Mouse (Mus musculus) heart, postnatal 14 days (tissue): ENCODE data around the gene Nrg4. TPM values are rescaled to one million over a fixed set of nuclear protein-coding genes. Genes with fewer than 3 reads are reported as not detected.
"Not testable (repeated sequence)": the region's sequence is repeated elsewhere in the genome, so short reads cannot be mapped to it uniquely, and the experiment has no call there.

Experiments used
- DNase-seq, 2 experiments: peaks; one replicate each; pipeline ENCODE4 v3.0.0; 2021 to 2022
- intact Hi-C: fragments of 180-260 bp; cut with DNase I; formaldehyde crosslinking; loops from one replicate; pipeline ENCODE4 v1.15.1; 2025
- total RNA-seq, 2 experiments: library from RNA; stranded (reverse); gene quantifications; 2 replicates each; pipeline ENCODE4 v1.2.3; 2021

The Nrg4 gene
- total RNA-seq, 2 experiments from 2014 or later: 0.49 to 2.0 TPM

DNA sequence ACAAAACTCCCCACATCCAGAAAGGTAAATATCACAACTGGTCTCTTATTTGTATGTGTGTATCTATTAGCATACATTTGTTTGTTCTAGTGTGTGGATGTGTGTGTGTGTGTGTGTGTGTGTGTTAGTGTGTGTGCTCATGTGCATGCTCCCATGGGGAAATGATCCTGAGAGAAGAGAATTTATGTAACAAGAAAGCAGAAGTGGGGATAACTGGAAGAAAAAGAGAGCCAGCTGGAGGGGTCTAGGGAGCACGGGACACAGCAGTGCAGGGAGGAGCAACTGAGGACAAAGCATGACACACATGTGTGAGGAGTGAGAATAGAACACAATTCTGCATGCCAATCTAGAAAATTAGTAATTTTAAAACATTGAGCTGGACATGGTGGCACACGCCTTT lies 69.5 kb downstream of the Nrg4 start:
- DNase-seq: no peak
- intact Hi-C loops: no loop called here

GRCm38 (mm10) chr9:55255604-55256003 lies 71.0 kb downstream of the Nrg4 start:
- DNase-seq: no peak
- intact Hi-C loops: no loop called here

GRCm38 (mm10) chr9:55255056-55255455 lies 71.6 kb downstream of the Nrg4 start:
- intact Hi-C loops: no loop called here
- no peak for DNase-seq

GRCm38 (mm10) chr9:55253849-55254248 lies 72.8 kb downstream of the Nrg4 start:
- intact Hi-C loops: no loop called here

DNA sequence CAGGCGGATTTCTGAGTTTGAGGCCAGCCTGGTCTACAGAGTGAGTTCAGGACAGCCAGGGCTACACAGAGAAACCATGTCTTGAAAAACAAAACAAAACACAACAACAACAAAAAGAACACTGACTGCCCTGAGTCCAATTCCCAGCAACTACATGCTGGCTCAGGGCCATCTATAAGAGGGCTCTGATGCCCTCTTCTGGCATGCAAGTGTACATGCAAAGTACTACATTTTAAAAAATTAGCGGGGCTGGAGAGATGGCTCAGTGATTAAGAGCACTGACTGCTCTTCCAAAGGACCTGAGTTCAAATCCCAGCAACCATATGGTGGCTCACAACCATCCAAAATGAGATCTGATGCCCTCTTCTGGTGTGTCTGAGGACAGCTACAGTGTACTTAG lies 74.5 kb downstream of the Nrg4 start:
- peak in 1 of 2 experiments; percentile 22 for DNase-seq
- intact Hi-C loops: not testable (repeated sequence)

More at GRCm38 (mm10) chr9:55253849-55254248, 72.8 kb downstream of the Nrg4 start:
- no peak for DNase-seq

DNA sequence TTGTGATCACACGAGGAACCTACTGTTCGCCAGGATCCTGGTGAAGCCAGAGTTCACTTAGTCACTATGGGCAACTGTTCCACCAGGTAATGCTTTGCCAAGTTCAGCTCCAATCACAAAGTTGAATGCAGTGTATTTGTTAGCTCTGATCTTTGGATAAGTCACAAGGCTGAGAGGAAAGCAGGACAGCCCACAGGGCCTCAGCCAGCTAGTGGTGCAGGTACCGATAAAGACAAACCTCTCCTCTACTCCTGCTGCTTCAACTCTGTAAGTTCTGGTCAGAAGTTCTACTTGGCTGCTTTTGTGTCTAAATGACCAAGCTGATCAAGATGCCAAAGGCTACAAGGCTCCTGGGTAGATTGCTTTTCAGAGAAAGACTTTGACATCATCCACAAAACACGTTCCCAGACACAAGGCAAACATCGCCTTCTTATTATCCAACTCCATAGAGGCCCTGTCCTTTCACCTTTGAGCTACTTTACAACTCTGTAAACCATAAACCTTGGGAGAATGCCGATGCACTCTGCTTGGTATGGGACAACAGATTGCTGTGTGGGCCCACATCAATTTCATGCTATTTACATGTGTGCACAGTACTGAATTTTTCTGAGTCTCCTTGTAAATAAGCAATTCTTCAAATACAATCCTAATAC lies 75.9 kb downstream of the Nrg4 start:
- intact Hi-C loops: no loop called here
- DNase-seq: no peak

- no peak for DNase-seq
- intact Hi-C loops: no loop called here
These were observed 78.2 kb downstream of the Nrg4 start for GRCm38 (mm10) chr9:55248465-55248864.

- intact Hi-C loops: no loop called here
- no peak for DNase-seq
These were observed 79.7 kb downstream of the Nrg4 start for GRCm38 (mm10) chr9:55246918-55247317.

DNA sequence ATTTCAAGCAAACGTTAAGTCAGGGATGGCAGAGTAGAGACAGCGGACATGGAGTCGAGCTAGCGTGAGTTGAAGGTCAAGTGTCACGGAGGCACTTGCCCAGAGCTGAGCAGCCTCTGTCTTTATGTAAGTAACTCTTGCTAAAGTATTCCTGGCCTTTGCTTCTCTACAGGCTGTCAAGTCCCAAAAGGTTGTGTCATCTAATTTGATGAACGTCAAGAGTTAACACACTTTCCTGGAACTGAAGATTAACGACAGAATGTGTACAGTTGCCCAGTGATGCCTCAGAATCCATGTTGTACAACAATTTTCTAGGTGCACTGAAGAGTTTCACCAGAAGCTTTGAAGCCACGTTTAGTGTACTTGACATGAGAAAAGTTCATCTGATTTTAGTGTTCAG lies 80.2 kb downstream of the Nrg4 start:
- no peak for DNase-seq
- intact Hi-C loops: no loop called here

DNA sequence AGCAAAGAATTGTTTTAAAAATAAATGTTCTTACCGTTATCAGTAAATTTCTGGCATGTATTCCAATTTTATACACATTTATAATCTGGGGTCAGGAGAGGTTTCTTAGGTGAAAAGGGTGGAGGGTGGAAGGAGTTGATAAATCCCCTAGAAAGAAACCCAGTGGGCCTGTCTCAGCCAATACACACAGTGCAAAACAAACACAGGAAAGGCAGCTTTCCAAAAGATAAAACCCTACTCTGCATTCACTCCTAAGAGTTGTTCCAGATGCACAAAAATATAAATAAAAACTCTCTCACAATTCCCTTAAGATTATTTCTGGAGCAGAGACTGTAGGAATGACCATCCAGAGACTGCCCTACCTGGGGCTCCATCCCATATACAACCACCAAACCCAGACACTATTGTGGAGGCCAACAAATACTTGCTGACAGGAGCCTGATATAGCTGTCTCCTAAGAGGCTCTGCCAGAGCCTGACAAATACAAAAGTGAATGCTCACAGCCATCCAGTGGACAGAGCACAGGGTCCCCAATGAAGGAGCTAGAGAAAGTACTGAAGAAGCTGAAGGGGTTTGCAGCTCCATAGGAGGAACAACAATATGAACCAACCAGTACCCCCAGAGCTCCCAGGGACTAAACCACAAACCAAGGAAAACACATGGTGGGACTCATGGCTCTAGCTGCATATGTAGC lies 81.4 kb downstream of the Nrg4 start:
- intact Hi-C loops, DNase-seq: not testable (repeated sequence)

- no peak for DNase-seq
- intact Hi-C loops: no loop called here
These were observed 82.6 kb downstream of the Nrg4 start for GRCm38 (mm10) chr9:55244079-55244478.

DNA sequence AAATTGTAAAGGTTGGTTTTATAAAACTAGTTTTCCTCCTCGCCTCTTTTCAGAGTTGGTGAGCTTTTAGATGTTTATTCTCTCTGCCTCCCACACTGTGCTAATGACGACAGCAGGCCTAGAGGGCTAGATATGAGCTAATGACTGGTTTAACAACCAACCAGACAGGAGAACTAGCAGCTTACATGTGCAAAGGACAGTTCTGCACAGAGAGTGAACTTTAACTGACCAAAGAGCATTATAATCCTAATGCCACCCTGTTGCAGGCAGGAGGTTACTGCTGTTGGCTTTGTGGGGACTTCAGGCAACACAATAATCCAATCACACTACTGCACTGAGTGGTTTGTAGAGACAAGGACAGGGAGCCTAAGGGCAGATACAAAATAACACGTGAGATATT lies 83.4 kb downstream of the Nrg4 start:
- no peak for DNase-seq

DNA sequence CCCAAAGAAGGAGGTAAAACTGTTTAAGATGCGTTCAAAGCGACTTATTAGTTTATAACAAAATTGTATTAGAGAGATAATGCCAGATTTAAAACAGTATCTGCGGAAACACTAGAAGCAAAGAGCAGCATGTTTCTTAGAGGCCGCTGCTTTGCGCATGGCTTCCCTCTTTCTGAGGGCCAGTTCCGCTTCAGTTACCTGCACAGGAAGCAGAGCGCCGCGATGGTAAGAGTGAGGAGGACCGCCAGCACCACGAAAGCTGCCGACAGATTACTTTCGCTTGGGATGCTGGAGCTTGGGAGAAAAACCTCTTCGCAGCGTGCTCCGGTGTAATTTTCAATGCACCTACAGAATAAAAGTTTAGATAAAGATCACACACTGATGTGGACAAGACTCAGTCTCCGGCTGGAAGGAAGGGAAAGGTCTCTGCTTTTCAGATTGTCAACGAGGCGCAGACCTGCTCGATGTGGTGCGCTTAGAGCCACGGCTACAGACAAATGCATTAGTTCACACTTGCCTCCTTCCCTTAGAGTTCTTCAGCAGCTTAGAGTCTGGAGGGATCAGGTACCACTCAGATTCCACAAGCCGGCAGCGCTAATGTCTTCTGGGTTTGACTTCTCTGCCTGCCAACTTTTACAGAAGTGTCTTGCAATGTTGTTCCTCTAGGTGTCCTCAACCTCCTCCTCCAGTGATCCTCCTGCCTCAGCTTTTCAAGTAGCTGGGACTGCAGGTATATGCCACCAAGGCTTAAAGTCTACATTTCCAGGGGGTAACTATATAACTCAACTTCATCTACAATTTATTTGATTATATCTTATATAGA lies 84.6 kb downstream of the Nrg4 start:
- intact Hi-C loops: no loop called here
- no peak for DNase-seq

More for the DNA sequence above, 83.4 kb downstream of the Nrg4 start:
- intact Hi-C loops: no loop called here

GRCm38 (mm10) chr9:55240852-55241251 lies 85.8 kb downstream of the Nrg4 start:
- DNase-seq: no peak
- intact Hi-C loops: no loop called here

GRCm38 (mm10) chr9:55236235-55237165 lies 90.1 kb downstream of the Nrg4 start:
- intact Hi-C loops: no loop called here

GRCm38 (mm10) chr9:55233076-55233475 lies 93.6 kb downstream of the Nrg4 start:
- intact Hi-C loops: loop anchor here (5.0 kb wide), 1 partner anchor 79 kb away; no protein-coding TSS in a partner anchor
- not testable (repeated sequence) for DNase-seq

More at GRCm38 (mm10) chr9:55236235-55237165, 90.1 kb downstream of the Nrg4 start:
- no peak for DNase-seq

DNA sequence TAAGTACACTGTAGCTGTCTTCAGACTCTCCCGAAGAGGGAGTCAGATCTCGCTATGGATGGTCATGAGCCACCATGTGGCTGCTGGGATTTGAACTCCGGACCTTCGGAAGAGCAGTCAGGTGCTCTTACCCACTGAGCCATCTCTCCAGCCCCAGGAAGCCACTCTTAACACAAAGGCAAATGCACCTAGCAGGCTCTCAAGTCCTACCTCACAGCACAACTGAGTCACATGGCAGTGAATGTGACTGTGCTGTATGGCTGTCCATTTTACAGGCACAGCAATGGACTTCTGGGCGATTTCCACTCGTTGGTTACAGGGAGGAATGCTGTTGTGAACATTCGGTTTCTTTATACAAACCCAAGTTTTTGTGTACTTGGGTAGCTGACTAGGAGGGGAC lies 94.1 kb downstream of the Nrg4 start:
- DNase-seq: no peak
- intact Hi-C loops: loop anchor here (5.0 kb wide), 1 partner anchor 80 kb away; no protein-coding TSS in a partner anchor

GRCm38 (mm10) chr9:55232110-55232509 lies 94.5 kb downstream of the Nrg4 start:
- intact Hi-C loops: loop anchor here (5.0 kb wide), 1 partner anchor 80 kb away; no protein-coding TSS in a partner anchor

GRCm38 (mm10) chr9:55231544-55231943 lies 95.1 kb downstream of the Nrg4 start:
- intact Hi-C loops: loop anchor here (5.0 kb wide), 1 partner anchor 81 kb away; no protein-coding TSS in a partner anchor
- DNase-seq: no peak

More at GRCm38 (mm10) chr9:55232110-55232509, 94.5 kb downstream of the Nrg4 start:
- DNase-seq: no peak

DNA sequence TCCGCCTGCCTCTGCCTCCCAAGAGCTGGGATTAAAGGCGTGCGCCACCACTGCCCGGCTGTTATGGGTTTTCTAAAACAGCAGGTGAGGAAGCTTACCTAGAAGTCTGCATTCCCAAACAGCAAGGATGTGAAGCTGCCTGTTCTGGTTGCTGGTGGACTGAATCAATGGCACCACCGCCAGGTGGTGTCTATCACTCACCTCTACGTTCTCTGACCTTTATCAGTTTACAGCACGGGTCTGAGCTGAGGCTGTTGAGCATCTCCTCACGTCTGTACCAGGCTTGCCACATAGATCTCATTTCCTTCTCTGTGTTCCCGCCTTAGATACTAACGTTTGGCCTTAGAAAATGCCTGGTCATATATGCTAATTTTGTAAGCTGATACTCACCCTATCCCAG lies 97.6 kb downstream of the Nrg4 start:
- intact Hi-C loops: no loop called here
- DNase-seq: no peak
